Mouse (Mus musculus): ENCODE data around the gene Lrrc45.
"Not testable (repeated sequence)": the region's sequence is repeated elsewhere in the genome, so short reads cannot be mapped to it uniquely, and the experiment has no call there.

Gene Lrrc45

DNA sequence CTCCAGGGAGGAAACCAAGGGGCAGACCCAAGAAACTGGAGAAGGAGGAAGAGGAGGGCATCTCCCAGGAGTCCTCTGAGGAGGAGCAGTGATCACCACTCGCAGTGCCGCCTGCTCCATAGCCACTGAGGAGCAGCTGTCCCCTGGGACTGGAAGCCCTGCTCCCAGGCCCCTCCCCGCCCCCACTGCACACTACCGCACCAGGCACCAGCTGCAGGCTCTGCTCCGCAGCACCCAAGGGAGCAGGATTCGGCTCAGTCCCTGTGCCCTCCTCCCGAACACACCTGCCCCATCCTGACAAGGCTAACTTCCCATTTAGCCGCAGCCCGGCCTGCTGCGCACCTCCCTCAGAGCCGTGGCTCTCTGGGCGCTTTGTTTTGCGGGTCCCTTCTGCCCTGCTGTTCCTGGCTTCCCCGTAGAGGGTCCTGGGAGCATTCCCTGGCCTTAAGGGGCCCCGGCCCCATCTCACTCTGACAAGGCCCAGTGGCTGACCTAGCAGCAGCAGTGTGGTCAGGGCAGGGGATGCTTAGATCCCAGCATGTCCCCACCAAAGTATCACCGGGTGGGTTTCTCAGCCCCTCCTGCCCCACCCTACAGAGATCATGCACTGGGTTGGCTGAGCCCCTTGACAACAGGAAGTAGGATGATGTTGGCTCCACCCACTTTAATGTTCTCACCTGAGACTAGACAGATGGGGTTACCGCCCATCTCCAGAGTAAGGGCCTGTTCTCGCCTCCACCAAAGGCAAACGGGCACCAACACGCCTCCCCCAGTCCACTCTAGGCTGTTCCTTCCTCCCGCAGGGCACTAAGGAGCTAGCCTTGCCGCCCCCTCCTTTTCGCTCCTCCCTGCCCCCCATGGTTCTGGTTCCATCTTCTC lies 49.6 kb downstream of the Lrrc45 start:
- intact Hi-C loops (cut with DNase I): not testable (repeated sequence)

DNA sequence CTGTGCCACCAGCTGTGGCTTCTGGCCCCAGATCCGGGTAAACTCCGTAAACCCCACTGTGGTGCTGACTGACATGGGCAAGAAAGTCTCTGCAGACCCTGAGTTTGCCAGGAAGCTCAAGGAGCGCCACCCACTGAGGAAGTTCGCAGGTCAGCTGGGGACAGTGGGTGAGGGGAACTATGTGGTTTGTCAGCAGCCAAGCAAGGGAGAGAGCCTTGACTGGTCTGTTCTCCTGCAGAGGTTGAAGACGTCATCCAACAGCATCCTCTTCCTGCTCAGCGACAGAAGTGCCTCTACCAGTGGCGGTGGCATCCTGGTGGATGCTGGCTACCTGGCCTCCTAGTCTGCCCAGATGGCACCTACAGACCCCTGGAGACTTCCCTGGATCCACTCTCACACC lies 53.3 kb downstream of the Lrrc45 start:
- intact Hi-C loops (cut with DNase I): not testable (repeated sequence)

- intact Hi-C loops (cut with DNase I): no loop called here
These were observed 54.5 kb downstream of the Lrrc45 start for GRCm38 (mm10) chr11:120768206-120768605.
